Mouse (Mus musculus) embryonic facial prominence, embryonic 15.5 days (tissue): ENCODE measurements at regions not wholly inside any gene's neighbourhood (a gene's known extent, or its start where the extent isn't known, plus 50 kb on each side); places are given as distances from the start of the nearest gene placed in this dataset.

ENCODE experiments used
- ATAC-seq: fragments of 200-750 bp; cut with Nextera tagmentation; 2 replicates; pipeline ENCODE4 v1.8.0; 2017; ENCODE audit warnings: low read depth, moderate TSS enrichment; ENCODE audit not compliant: insufficient number of reproducible peaks, low FRiP score, low TSS enrichment
- H3K27ac ChIP-seq: fragments of 300-500 bp; sonication (generic); replicated peaks from 2 replicates; pipeline ENCODE4 v1.5.1; 2015; ENCODE audit warnings: mild to moderate bottlenecking, inconsistent platforms
- H3K27me3 ChIP-seq: fragments of 300-500 bp; sonication (generic); 2 replicates; pipeline ENCODE4 v1.6.1; 2015; ENCODE audit warnings: inconsistent platforms
- H3K36me3 ChIP-seq: fragments of 300-500 bp; sonication (generic); 2 replicates; pipeline ENCODE4 v1.6.1; 2015; ENCODE audit warnings: mild to moderate bottlenecking, inconsistent platforms
- H3K4me1 ChIP-seq: fragments of 300-500 bp; sonication (generic); 2 replicates; pipeline ENCODE4 v1.6.1; 2015; ENCODE audit warnings: inconsistent platforms
- H3K4me2 ChIP-seq: fragments of 300-500 bp; sonication (generic); replicated peaks from 2 replicates; pipeline ENCODE4 v1.6.1; 2015; ENCODE audit warnings: mild to moderate bottlenecking, inconsistent platforms
- H3K4me3 ChIP-seq: fragments of 300-500 bp; sonication (generic); replicated peaks from 2 replicates; pipeline ENCODE4 v1.5.1; 2015; ENCODE audit warnings: mild to moderate bottlenecking, inconsistent platforms
- H3K9ac ChIP-seq: fragments of 300-500 bp; sonication (generic); 2 replicates; pipeline ENCODE4 v1.6.1; 2015; ENCODE audit warnings: inconsistent platforms
- H3K9me3 ChIP-seq: fragments of 300-500 bp; sonication (generic); replicated peaks from 2 replicates; pipeline ENCODE4 v1.6.1; 2016; ENCODE audit warnings: inconsistent platforms
- WGBS: fragments of 180-500 bp; shearing (Covaris S2); methylation state at CpG from one replicate; pipeline ENCODE4 v1.1.7; 2015; 5-methylcytosine and 5-hydroxymethylcytosine counted together

DNA sequence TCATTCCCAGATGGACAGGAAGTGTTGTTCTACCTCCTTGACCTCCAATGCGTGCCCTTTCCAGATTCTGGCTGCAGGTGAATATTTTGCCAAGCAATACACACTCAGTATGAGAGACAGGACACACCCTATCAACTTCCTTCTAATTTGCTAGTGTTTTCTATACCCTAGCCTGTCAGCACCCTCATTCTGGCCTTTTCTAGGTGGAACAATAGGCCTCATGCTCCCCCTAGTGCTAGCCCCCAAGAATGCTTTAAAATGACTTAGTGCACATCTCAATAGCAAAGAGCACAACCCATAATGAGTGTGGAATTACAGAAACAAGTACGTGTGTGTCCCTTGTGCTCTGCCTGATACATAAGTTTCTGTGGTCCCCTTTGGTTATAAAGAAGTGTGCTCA lies 161.1 kb downstream of the Ibtk start:
- H3K4me1 ChIP-seq, result no peaks in the 10 kb centered on the region
- no peak overlapping the region for H3K4me2 ChIP-seq
- H3K9ac ChIP-seq, result no peak overlapping the region
- H3K36me3 ChIP-seq, result no peaks in the 10 kb centered on the region
- H3K27ac ChIP-seq, result no peak overlapping the region
- no peak for ATAC-seq
- H3K9me3 ChIP-seq, result 0 out of 2 replicates have a peak, but pooled peaks cover 3% of the 10 kb centered on the region
- H3K4me3 ChIP-seq, result no peak overlapping the region
- H3K27me3 ChIP-seq, result no peaks in the 10 kb centered on the region
- 39% methylated on average over 2 of the region's 2 CpGs for WGBS

DNA sequence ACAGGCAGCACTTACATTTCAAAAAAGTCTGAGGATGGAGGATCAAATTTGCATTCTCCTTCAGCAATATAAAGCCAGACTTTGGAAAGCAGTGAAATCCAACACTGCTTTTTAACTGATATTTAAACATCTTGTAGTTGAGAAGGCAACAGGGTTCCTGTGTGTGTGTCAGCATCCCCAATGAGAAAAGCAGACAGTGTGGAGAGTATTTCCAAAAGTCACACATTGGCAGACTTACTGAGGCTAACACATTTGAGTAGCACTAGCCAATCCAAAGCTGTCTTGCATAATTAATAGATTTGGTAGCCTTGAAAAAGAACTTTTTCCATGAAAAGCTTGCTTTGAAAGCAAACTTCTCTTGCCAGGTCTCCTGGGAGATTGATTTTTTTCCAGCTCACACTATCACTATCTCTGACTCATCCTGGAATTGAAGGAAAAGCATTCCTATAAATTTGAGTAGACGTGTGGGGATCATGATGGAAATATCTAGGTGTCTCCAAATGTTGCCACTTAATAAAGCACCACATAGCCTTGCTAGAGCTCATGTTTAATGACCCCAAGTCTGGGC lies 168.0 kb downstream of the Ibtk start:
- Histone ChIP-seq H3K4me1 (no peaks in the 10 kb centered on the region), H3K9ac (no peak overlapping the region), H3K36me3 (no peaks in the 10 kb centered on the region), H3K27me3 (no peaks in the 10 kb centered on the region), H3K4me3 (no peak overlapping the region), H3K27ac (no peak overlapping the region), H3K4me2 (no peak overlapping the region), H3K9me3 (0 out of 2 replicates have a peak, but pooled peaks cover 3% of the 10 kb centered on the region)
- WGBS, result 66% methylated on average over 1 of the region's 1 CpGs
- ATAC-seq, result no peak

DNA sequence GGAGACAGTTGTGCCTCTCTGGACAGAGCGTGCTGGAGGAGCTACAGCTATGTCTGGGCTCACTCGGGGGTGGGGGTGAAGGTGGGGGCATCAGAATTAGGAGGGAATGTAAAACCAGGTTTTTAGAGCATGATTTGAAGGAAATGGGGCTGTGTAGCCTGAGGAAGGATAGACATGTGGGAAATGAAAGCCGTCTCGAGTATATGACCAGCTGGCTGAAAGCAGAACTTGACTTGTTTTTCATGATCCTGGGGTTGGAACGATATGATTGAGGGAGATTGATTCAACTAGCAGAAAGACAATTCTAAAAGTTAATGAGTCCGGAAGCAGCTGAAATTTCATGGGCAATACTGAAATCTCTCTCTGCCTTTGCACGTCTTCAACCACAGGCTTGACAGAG lies 171.3 kb downstream of the Ibtk start:
- no peaks in the 10 kb centered on the region for H3K9me3 ChIP-seq
- H3K4me1 ChIP-seq, result no peaks in the 10 kb centered on the region
- no peak overlapping the region for H3K4me3 ChIP-seq
- no peaks in the 10 kb centered on the region for H3K27me3 ChIP-seq
- no peak overlapping the region for H3K27ac ChIP-seq
- H3K36me3 ChIP-seq, result no peaks in the 10 kb centered on the region
- WGBS, result 73% methylated on average over 7 of the region's 7 CpGs
- no peak overlapping the region for H3K9ac ChIP-seq
- ATAC-seq, result no peak
- H3K4me2 ChIP-seq, result no peak overlapping the region

DNA sequence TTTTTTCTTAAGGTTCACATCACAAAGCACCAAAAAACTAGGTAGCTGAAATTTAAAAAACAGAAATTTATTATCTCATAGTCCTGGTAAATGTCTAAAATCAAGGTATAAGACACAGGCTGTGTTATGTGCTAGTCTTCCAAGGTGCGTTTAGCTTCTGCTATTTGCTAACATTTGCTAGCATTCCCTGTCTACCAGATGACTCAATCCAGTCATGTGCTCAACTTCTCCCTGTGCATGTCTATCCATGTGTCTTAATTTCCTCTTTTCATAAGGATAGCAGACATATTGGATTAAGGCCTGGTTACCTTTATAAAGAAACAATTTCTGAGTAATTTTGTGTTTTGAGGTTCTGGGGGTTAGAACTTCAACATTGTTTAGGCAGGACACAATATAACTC lies 171.8 kb downstream of the Ibtk start:
- 86% methylated on average over 1 of the region's 1 CpGs for WGBS

DNA sequence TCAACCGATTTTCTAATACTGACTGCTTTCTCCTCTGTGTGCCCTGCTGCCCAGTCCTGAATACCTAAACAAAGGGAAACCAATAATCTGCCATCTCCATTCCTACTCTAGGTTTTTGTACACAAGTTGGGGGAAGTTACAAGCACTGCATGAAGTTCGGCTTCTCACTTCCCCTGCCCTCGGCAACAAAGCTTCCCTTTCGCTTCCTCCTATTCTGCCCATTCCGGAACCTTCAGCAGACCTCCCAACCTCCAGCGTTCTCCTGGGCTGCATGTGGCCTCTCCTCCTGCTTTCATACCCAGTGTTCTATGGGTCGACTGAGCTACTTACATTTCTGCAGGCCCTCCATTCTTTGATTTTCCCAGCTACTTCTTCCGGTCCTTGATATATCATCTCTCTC lies 180.3 kb downstream of the Ibtk start:
- no peaks in the 10 kb centered on the region for H3K9me3 ChIP-seq
- H3K4me1 ChIP-seq, result no peaks in the 10 kb centered on the region
- H3K36me3 ChIP-seq, result no peaks in the 10 kb centered on the region
- WGBS, result 85% methylated on average over 8 of the region's 8 CpGs
- ATAC-seq, result no peak
- H3K4me2 ChIP-seq, result no peak overlapping the region
- H3K9ac ChIP-seq, result no peak overlapping the region
- no peak overlapping the region for H3K4me3 ChIP-seq
- H3K27ac ChIP-seq, result no peak overlapping the region
- H3K27me3 ChIP-seq, result no peaks in the 10 kb centered on the region

More for the DNA sequence above, 171.8 kb downstream of the Ibtk start:
- Histone ChIP-seq H3K9me3 (no peaks in the 10 kb centered on the region), H3K36me3 (no peaks in the 10 kb centered on the region), H3K9ac (no peak overlapping the region), H3K4me2 (no peak overlapping the region), H3K4me3 (no peak overlapping the region), H3K27me3 (no peaks in the 10 kb centered on the region), H3K4me1 (no peaks in the 10 kb centered on the region), H3K27ac (no peak overlapping the region)
- no peak for ATAC-seq

DNA sequence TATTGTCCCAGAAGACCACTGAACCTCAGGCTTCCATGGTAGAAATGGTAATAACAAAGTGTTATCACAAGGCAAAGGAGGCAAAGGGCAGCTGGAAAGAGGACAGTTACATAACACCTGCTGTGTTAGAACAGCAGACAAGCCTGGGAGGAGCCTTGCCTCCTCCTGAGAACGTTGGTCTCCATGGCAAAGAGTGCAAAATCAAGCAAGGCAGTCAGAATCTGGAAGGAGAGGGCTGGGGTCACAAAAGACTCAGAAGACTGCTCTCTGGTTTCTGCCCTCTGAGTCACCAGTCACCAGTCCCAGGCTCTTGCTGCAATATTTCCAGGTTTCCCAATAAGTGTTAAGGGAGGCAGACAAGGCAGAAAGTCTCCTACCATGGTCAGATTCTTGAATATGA lies 197.3 kb downstream of the Ibtk start:
- Histone ChIP-seq H3K36me3 (no peaks in the 10 kb centered on the region), H3K27me3 (no peaks in the 10 kb centered on the region), H3K27ac (no peak overlapping the region), H3K4me2 (no peak overlapping the region), H3K9me3 (no peaks in the 10 kb centered on the region), H3K4me3 (no peak overlapping the region), H3K4me1 (no peaks in the 10 kb centered on the region), H3K9ac (no peak overlapping the region)
- 21% methylated on average over 1 of the region's 1 CpGs for WGBS
- no peak for ATAC-seq

DNA sequence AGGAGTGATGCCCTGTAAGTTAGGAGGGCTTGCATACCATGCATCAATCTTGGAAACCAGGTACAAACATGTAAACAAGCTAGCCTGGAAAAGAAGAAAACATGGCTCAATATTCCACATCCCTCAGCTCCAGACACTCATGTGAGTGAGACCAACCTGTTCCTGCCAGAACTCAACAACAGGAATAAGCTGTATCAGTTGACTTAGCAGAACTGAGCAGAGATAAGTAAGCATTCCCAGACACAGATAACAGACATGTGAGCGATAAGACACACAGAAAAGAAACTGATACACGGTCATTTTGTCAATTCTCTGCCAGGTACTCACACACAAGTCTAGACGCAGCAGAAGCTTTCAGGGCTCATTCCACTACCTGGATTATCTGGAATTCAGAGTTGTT lies 198.7 kb downstream of the Ibtk start:
- Histone ChIP-seq H3K27ac (no peak overlapping the region), H3K36me3 (no peaks in the 10 kb centered on the region), H3K9ac (no peak overlapping the region), H3K4me2 (no peak overlapping the region), H3K4me1 (no peaks in the 10 kb centered on the region), H3K4me3 (no peak overlapping the region), H3K9me3 (no peaks in the 10 kb centered on the region), H3K27me3 (no peaks in the 10 kb centered on the region)
- WGBS, result 83% methylated on average over 3 of the region's 3 CpGs
- no peak for ATAC-seq

DNA sequence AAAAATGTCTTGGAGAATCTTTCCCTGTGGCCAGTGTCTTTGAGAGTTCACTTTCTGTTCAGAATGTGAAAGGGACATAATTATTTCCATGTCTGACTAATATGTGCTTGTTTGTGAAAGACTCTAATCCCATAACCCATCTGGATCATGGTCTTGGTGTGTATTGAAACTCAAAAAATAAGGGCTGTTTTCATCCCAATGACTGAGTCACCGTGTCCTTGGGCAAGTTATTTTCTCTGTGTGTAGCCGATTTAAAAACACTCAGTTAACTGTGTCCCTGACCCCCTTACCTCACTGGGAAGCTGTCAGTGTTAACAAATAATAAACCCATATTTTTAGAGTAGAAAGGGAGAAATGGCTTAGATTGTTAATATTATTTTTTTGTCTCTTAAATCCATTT lies 202.9 kb downstream of the Ibtk start:
- H3K9ac ChIP-seq, result no peak overlapping the region
- H3K4me2 ChIP-seq, result no peak overlapping the region
- H3K27me3 ChIP-seq, result no peaks in the 10 kb centered on the region
- no peaks in the 10 kb centered on the region for H3K36me3 ChIP-seq
- no peaks in the 10 kb centered on the region for H3K4me1 ChIP-seq
- H3K27ac ChIP-seq, result no peak overlapping the region
- no peak for ATAC-seq
- H3K9me3 ChIP-seq, result no peaks in the 10 kb centered on the region
- H3K4me3 ChIP-seq, result no peak overlapping the region
- 34% methylated on average over 2 of the region's 2 CpGs for WGBS

DNA sequence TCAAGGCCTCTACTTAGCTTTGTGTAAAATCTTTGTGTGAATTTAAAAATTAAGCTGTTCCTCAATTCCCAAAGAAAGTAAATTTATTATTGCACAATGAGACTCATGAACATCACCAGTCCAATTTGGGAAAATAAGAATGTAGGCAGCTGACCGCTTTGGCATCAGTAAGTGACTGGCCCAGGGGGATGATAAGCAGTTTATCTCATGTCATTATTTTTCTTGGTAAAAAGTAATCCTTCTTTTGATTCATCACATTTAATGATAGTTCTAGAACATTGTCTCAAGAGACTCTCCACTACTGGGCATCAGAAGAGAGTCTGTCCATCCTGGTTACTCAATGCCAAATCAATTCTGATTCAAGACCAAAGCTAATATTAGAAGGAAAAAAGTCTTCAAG lies 203.6 kb downstream of the Ibtk start:
- ATAC-seq, result no peak
- Histone ChIP-seq H3K27ac (no peak overlapping the region), H3K9ac (no peak overlapping the region), H3K9me3 (no peaks in the 10 kb centered on the region), H3K4me2 (no peak overlapping the region), H3K27me3 (no peaks in the 10 kb centered on the region), H3K4me3 (no peak overlapping the region), H3K36me3 (no peaks in the 10 kb centered on the region), H3K4me1 (no peaks in the 10 kb centered on the region)
- 94% methylated on average over 1 of the region's 1 CpGs for WGBS

DNA sequence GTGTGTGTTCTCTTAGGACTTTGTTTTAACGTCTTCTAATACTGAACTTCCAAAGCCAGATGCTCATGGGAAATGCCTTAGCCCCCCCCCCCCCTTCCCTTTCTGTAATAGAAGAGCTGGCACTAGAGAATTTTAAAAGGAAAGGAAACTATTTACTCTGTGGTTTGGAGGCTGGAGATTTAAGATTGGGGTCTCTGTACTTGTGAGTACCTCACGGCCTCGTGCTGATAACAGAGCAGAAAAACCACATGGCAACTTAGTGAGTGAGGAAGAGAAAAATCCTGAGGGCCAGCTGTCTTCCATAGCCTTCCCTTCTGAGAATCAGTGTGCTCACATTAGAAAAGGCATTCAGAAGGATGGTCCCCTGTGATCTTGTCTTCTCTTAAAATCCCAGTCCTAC lies 210.6 kb downstream of the Ibtk start:
- WGBS, result 21% methylated on average over 3 of the region's 3 CpGs
- no peaks in the 10 kb centered on the region for H3K27me3 ChIP-seq
- no peak overlapping the region for H3K4me2 ChIP-seq
- H3K4me3 ChIP-seq, result no peak overlapping the region
- no peaks in the 10 kb centered on the region for H3K9me3 ChIP-seq
- no peak for ATAC-seq
- no peak overlapping the region for H3K9ac ChIP-seq
- no peak overlapping the region for H3K27ac ChIP-seq
- no peaks in the 10 kb centered on the region for H3K4me1 ChIP-seq
- H3K36me3 ChIP-seq, result no peaks in the 10 kb centered on the region

DNA sequence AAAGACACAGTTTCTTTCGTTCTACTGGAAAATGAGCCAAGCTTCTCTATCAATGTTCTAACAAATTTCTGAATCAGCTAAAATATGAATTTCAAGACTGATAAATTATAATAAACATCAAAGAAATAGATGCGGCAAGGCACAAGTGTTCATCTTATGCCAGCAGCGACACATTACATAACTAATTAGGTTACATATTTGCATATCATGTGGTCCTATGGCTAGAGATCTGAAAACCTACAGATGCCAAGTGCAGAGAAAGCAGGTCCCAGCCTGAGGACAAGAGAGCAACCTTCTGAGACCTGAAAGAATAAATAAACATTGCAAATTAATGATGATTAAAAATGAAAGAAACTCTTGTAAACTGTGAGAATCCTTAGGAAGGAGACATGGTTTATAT lies 201.3 kb upstream of the Tent5a start:
- H3K4me1 ChIP-seq, result no peaks in the 10 kb centered on the region
- no peaks in the 10 kb centered on the region for H3K9me3 ChIP-seq
- ATAC-seq, result no peak
- H3K27ac ChIP-seq, result no peak overlapping the region
- no peak overlapping the region for H3K4me3 ChIP-seq
- no peaks in the 10 kb centered on the region for H3K36me3 ChIP-seq
- WGBS, result 78% methylated on average over 3 of the region's 3 CpGs
- H3K27me3 ChIP-seq, result no peaks in the 10 kb centered on the region
- no peak overlapping the region for H3K4me2 ChIP-seq
- no peak overlapping the region for H3K9ac ChIP-seq

DNA sequence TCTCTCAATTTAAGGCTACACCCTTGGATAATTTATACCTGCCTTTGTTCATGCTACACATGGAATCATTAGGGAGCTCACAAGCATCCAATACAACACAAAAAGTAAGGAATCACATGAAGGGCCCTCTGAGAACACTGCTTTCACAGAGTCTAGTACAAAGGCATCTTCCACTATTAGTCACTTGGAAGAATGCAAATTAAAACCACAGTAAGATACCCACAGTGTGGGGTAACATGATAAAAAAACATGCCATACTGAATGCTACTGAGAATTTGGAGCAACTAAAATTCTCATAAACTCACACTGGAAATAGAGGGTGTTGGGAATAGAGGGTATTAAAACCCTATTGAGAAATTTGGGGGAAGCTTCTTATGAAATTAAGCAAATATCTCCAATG lies 197.6 kb upstream of the Tent5a start:
- Histone ChIP-seq H3K27ac (no peak overlapping the region), H3K4me3 (no peak overlapping the region), H3K27me3 (no peaks in the 10 kb centered on the region), H3K36me3 (no peaks in the 10 kb centered on the region), H3K4me1 (no peaks in the 10 kb centered on the region), H3K9ac (no peak overlapping the region), H3K9me3 (no peaks in the 10 kb centered on the region), H3K4me2 (no peak overlapping the region)
- no peak for ATAC-seq
